Mouse (Mus musculus) brain, embryonic 14.5 days (tissue): ENCODE results near the gene Cabp4. TPM values are rescaled to one million over a fixed set of nuclear protein-coding genes. Genes with fewer than 3 reads are reported as not detected.

Source experiments
- DNase-seq: peaks from one replicate; pipeline ENCODE4 v3.0.0-alpha.2; 2011; ENCODE audit warnings: low read depth
- CTCF ChIP-seq: fragments of 200-500 bp; IDR thresholded peaks from 2 replicates; pipeline ENCODE4 v1.5.1; 2012; ENCODE audit warnings: inconsistent platforms, mild to moderate bottlenecking, moderate library complexity, borderline replicate concordance; ENCODE audit not compliant: insufficient read depth, insufficient read length; ENCODE audit errors: extremely low read depth
- POLR2A ChIP-seq: fragments of 200-500 bp; IDR thresholded peaks from 2 replicates; pipeline ENCODE4 v1.6.1; 2012; ENCODE audit warnings: mild to moderate bottlenecking, inconsistent platforms, borderline replicate concordance; ENCODE audit not compliant: poor library complexity, insufficient read depth, insufficient read length, severe bottlenecking; ENCODE audit errors: extremely low read depth
- polyA plus RNA-seq: library from polyadenylated mRNA; depleted of rRNA; stranded (reverse); fragments of >200 nt; gene quantifications from 2 replicates; pipeline ENCODE4 v1.2.3, GENCODE M21; 2012

Gene Cabp4
- polyA plus RNA-seq, 1 experiment = 0.19 TPM

- TF ChIP-seq CTCF (no peak), POLR2A (no peak)
- DNase-seq = no peak
Measured at GRCm38 (mm10) chr19:4180411-4180810, 36.6 kb upstream of the Cabp4 start.

- DNase-seq = peak; percentile 35
- TF ChIP-seq CTCF (no peak), POLR2A (no peak)
Measured at GRCm38 (mm10) chr19:4175368-4175947, 31.6 kb upstream of the Cabp4 start, which contains the start of gene Carns1. Gene Carns1 (minus strand): TSS chr19:4175479.

- TF ChIP-seq CTCF (no peak), POLR2A (no peak)
- no peak for DNase-seq
Measured at GRCm38 (mm10) chr19:4172925-4173324, 29.1 kb upstream of the Cabp4 start.

DNA sequence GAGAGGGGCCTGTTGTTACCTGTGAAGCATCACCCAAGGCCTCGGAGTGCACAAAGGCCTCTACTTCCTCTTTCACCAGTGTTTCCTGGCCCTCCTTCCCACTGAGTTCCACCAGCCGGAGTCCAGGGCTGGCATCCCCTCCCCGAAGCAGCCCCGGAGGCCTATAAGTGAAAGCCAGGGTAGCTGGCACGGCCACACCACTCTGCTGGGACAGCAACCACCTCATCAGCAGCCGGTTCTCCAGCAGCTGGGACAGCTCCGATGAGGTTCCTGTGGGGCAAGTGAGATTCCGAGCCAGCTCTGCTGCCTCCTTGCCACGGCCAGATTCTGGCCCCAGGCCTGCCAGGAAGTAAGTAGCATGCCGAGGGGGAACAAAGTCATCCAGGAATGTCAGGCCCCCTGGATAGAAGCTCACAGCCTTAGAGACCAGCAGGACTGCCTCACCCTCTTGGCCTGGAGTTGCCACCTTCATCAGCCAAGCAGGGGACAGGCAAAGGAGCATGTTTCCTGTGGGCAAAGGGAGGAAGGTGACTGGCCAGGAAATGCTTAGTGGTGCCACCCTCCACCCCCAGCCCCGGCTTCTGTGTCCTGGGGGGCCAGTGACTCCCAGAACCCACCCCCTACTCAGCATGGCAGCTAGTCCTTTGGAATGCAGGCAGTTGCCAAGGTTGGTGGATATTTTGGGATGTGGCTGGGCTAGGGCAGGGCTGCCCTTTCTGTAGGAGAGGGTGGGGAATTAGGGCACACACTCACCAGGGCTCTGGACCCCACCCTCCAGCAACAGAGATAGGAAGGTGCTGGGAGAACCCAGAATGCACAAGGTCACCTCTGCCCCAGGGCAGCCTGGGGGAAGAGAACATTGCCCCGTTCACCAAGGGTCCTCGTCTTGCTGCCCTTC is 27.8 kb upstream of the Cabp4 start:
- TF ChIP-seq CTCF = no peak
- no peak for TF ChIP-seq POLR2A
- no peak for DNase-seq

- DNase-seq = no peak
- TF ChIP-seq POLR2A (no peak), CTCF (no peak)
Measured at GRCm38 (mm10) chr19:4170723-4171392, 27.0 kb upstream of the Cabp4 start.

GRCm38 (mm10) chr19:4169810-4170209 is 26.0 kb upstream of the Cabp4 start:
- DNase-seq = no peak
- TF ChIP-seq CTCF (no peak), POLR2A (no peak)

GRCm38 (mm10) chr19:4169378-4169784 is 25.5 kb upstream of the Cabp4 start:
- peak; percentile 100 for DNase-seq
- peak; percentile 87 for TF ChIP-seq POLR2A
- TF ChIP-seq CTCF = peak; percentile 81

GRCm38 (mm10) chr19:4166678-4167476 is 23.0 kb upstream of the Cabp4 start:
- no peak for DNase-seq

DNA sequence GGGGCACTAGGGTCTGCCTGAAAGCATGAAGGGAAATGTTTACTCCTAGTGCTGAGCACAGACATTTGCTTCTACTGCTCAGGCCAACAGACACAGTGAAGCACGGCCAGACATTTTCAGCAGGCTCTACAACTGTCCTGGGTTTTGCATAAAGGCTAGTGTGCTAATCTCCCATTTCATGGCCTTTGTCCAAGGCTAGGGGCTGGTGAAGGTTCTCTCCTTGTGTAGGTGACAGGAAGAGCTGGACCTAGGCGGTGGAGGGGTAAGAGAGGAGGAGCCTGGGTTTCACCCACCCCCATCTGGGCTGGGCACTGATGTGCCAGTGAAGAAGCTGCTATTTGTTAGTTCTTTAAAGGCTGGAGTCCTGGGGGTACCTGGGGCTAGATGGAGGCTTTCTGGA is 20.9 kb upstream of the Cabp4 start:
- DNase-seq = no peak

More at GRCm38 (mm10) chr19:4166678-4167476, 23.0 kb upstream of the Cabp4 start:
- TF ChIP-seq CTCF (no peak), POLR2A (no peak)

GRCm38 (mm10) chr19:4164100-4164499 is 20.3 kb upstream of the Cabp4 start:
- TF ChIP-seq CTCF (no peak), POLR2A (no peak)
- no peak for DNase-seq

More for the DNA sequence above, 20.9 kb upstream of the Cabp4 start:
- TF ChIP-seq CTCF = no peak
- TF ChIP-seq POLR2A = no peak
